8 mouse cellular contexts compared by ENCODE assay signal in genomic region chr10:60002203-60002602, GRCm38 (mm10). TPM values are rescaled to one million over a fixed set of nuclear protein-coding genes. Genes with fewer than 3 reads are reported as not detected.
DNase-seq lines count a peak whose midpoint lies in the region; ATAC-seq lines count a peak whose summit lies in the region.

No protein-coding gene starts in this region.

- H3K4me2 ChIP-seq in hindbrain, embryonic 13.5 days: peak overlapping the region; percentile 85
- peak overlapping the region; percentile 80 for H3K4me2 ChIP-seq in midbrain, embryonic 11.5 days

- peak overlapping the region; percentile 61 for H3K4me3 ChIP-seq in hindbrain, embryonic 13.5 days
- H3K4me3 ChIP-seq in midbrain, embryonic 11.5 days (ENCODE audit: low read depth, low read length): peak overlapping the region; percentile 77

- no peaks in the 10 kb centered on the region for H3K9me3 ChIP-seq in hindbrain, embryonic 13.5 days
- no peaks in the 10 kb centered on the region for H3K9me3 ChIP-seq in midbrain, embryonic 11.5 days (ENCODE audit: control insufficient read depth, low read length)

- H3K36me3 ChIP-seq in hindbrain, embryonic 13.5 days: no peaks in the 10 kb centered on the region
- H3K36me3 ChIP-seq in midbrain, embryonic 11.5 days (ENCODE audit: control insufficient read depth, insufficient read depth, low read length): no peaks in the 10 kb centered on the region

- 5% methylated on average over 12 of the region's 12 CpGs for WGBS in hindbrain, embryonic 13.5 days
- WGBS in midbrain, embryonic 11.5 days: 10% methylated on average over 12 of the region's 12 CpGs

- no peak for ATAC-seq in hindbrain, embryonic 13.5 days (ENCODE audit: low FRiP score)
- ATAC-seq in midbrain, embryonic 11.5 days (ENCODE audit: low FRiP score): no peak

- no peaks in the 10 kb centered on the region for H3K27me3 ChIP-seq in hindbrain, embryonic 13.5 days
- no peaks in the 10 kb centered on the region for H3K27me3 ChIP-seq in midbrain, embryonic 11.5 days (ENCODE audit: control insufficient read depth, insufficient read depth, low read length)

- peak; percentile 19 for DNase-seq in adrenal gland, postnatal 10 days
- no peak for DNase-seq in adrenal gland, adult 18-20 months (ENCODE audit: low spot score in 2 of 2)
- peak; percentile 18 for DNase-seq in spleen, adult 12 weeks (ENCODE audit: low spot score)
- DNase-seq in spleen, postnatal 36 days (ENCODE audit: low spot score in 2 of 2): no peak
- DNase-seq in midbrain, embryonic 11.5 days (ENCODE audit: low spot score, missing footprints): no peak
- DNase-seq in layer of hippocampus, adult 9-10 months (ENCODE audit: low spot score): no peak
- no peak for DNase-seq in layer of hippocampus, postnatal 36 days

- peaks cover 23% of the 10 kb centered on the region for H3K4me1 ChIP-seq in hindbrain, embryonic 13.5 days (replicated peaks)
- peaks cover 8% of the 10 kb centered on the region; the same call in 1 of the 2 replicates for H3K4me1 ChIP-seq in midbrain, embryonic 11.5 days (ENCODE audit: control insufficient read depth, insufficient read depth, low read length)

- H3K27ac ChIP-seq in hindbrain, embryonic 13.5 days: peak overlapping the region; percentile 96
- H3K27ac ChIP-seq in midbrain, embryonic 11.5 days (ENCODE audit: low read depth, low read length): peak overlapping the region; percentile 95

- H3K9ac ChIP-seq in hindbrain, embryonic 13.5 days: peak overlapping the region; percentile 79
- H3K9ac ChIP-seq in midbrain, embryonic 11.5 days (ENCODE audit: low read length): peak overlapping the region; percentile 81

RNA-seq across cellular contexts. Expression of gene Ascc1, which starts 0.4 kb away (rescaled TPM):
- total RNA-seq in adrenal gland, postnatal 10 days (2021): 10 to 100 TPM; 26.6 to 30.7 TPM
- total RNA-seq in adrenal gland, adult 18-20 months (2021): 10 to 100 TPM; 26.1 to 33.7 TPM
- polyA plus RNA-seq in hindbrain, embryonic 13.5 days (2015; fragmentation: Nextera tagmentation; extraction: Ambion mirVana): 47.1 and 47.5 TPM in 2 replicates
- 42.5 and 43.6 TPM in 2 replicates for polyA plus RNA-seq in midbrain, embryonic 11.5 days (2014; fragmentation: Nextera tagmentation; extraction: Ambion mirVana)
- total RNA-seq in layer of hippocampus, postnatal 36 days (2021): 10 to 100 TPM; 14.3 to 18.1 TPM

RNA-seq across cellular contexts. Expression of gene Anapc16, which starts 0.7 kb away (rescaled TPM):
- total RNA-seq in adrenal gland, postnatal 10 days (2021): 10 to 100 TPM; 60.3 to 68.4 TPM
- 10 to 100 TPM; 54.7 to 85.8 TPM for total RNA-seq in adrenal gland, adult 18-20 months (2021)
- 127 and 134 TPM in 2 replicates for polyA plus RNA-seq in hindbrain, embryonic 13.5 days (2015; fragmentation: Nextera tagmentation; extraction: Ambion mirVana)
- polyA plus RNA-seq in midbrain, embryonic 11.5 days (2014; fragmentation: Nextera tagmentation; extraction: Ambion mirVana): 87.2 and 98.5 TPM in 2 replicates
- 10 to 100 TPM; 69.8 to 71.1 TPM for total RNA-seq in layer of hippocampus, postnatal 36 days (2021)

RNA-seq across cellular contexts. Expression of gene Ddit4, which starts 50.6 kb away (rescaled TPM):
- total RNA-seq in adrenal gland, postnatal 10 days (2021): 100 to 1,000 TPM in 1 of 2 experiments, 10 to 100 TPM in 1; 46.2 to 129 TPM
- 10 to 100 TPM; 29.5 to 69.3 TPM for total RNA-seq in adrenal gland, adult 18-20 months (2021)
- polyA plus RNA-seq in hindbrain, embryonic 13.5 days (2015; fragmentation: Nextera tagmentation; extraction: Ambion mirVana): 64.8 and 69.6 TPM in 2 replicates
- 4.1 and 4.5 TPM in 2 replicates for polyA plus RNA-seq in midbrain, embryonic 11.5 days (2014; fragmentation: Nextera tagmentation; extraction: Ambion mirVana)
- 10 to 100 TPM; 89.5 to 96.2 TPM for total RNA-seq in layer of hippocampus, postnatal 36 days (2021)

Comparison
In these comparisons a context has a peak if more than half of its experiments do, and no peak if none do; other contexts are left out.
1. DNase-seq: peak in adrenal gland, postnatal 10 days (single experiment) and spleen, adult 12 weeks (single experiment); none in adrenal gland, adult 18-20 months (0 of 2), spleen, postnatal 36 days (0 of 2), midbrain, embryonic 11.5 days (single experiment), layer of hippocampus, adult 9-10 months (single experiment) and layer of hippocampus, postnatal 36 days (0 of 2).